Mouse (Mus musculus): ENCODE measurements around the gene Xdh. TPM values are rescaled to one million over a fixed set of nuclear protein-coding genes. Genes with fewer than 3 reads are reported as not detected.
"Not testable (repeated sequence)": the region's sequence is repeated elsewhere in the genome, so short reads cannot be mapped to it uniquely, and the experiment has no call there.

Gene Xdh
- polyA plus RNA-seq, 1 experiment: not detected

GRCm38 (mm10) chr17:73847399-73847798 is 102.6 kb downstream of the Xdh start:
- TF ChIP-seq CTCF (IDR thresholded peaks at IDR 0.05; ENCODE audit: low read depth, low read length) (no peak), EP300 (IDR thresholded peaks at IDR 0.05; ENCODE audit: insufficient read depth, low read depth, low read length) (no peak), POLR2A (IDR thresholded peaks at IDR 0.05; ENCODE audit: insufficient read depth, low read length) (no peak)
- Histone ChIP-seq H3K4me3 (ENCODE audit: low read depth, low read length) (no peak overlapping the region), H3K27ac (ENCODE audit: insufficient read depth, low read length) (no peak overlapping the region), H3K36me3 (ENCODE audit: control insufficient read depth, insufficient read depth, low read length, poor library complexity, severe bottlenecking) (no peaks in the 10 kb centered on the region), H3K9ac (ENCODE audit: low read depth, poor library complexity, severe bottlenecking) (no peak overlapping the region), H3K9me3 (replicated peaks; ENCODE audit: control insufficient read depth, insufficient read depth, low read length, poor library complexity, severe bottlenecking) (no peaks in the 10 kb centered on the region), H3K4me1 (ENCODE audit: control insufficient read depth, insufficient read depth, low read length) (no peaks in the 10 kb centered on the region), H3K27me3 (ENCODE audit: control insufficient read depth, insufficient read depth, low read length, poor library complexity, severe bottlenecking) (no peaks in the 10 kb centered on the region)

GRCm38 (mm10) chr17:73845632-73846031 is 104.4 kb downstream of the Xdh start:
- Histone ChIP-seq H3K27me3 (ENCODE audit: control insufficient read depth, insufficient read depth, low read length, poor library complexity, severe bottlenecking) (no peaks in the 10 kb centered on the region), H3K9me3 (replicated peaks; ENCODE audit: control insufficient read depth, insufficient read depth, low read length, poor library complexity, severe bottlenecking) (no peaks in the 10 kb centered on the region), H3K4me3 (ENCODE audit: low read depth, low read length) (no peak overlapping the region), H3K9ac (ENCODE audit: low read depth, poor library complexity, severe bottlenecking) (no peak overlapping the region), H3K4me1 (ENCODE audit: control insufficient read depth, insufficient read depth, low read length) (no peaks in the 10 kb centered on the region), H3K36me3 (ENCODE audit: control insufficient read depth, insufficient read depth, low read length, poor library complexity, severe bottlenecking) (no peaks in the 10 kb centered on the region), H3K27ac (ENCODE audit: insufficient read depth, low read length) (no peak overlapping the region)
- TF ChIP-seq CTCF (IDR thresholded peaks at IDR 0.05; ENCODE audit: low read depth, low read length): no peak
- TF ChIP-seq POLR2A (IDR thresholded peaks at IDR 0.05; ENCODE audit: insufficient read depth, low read length): no peak
- no peak for TF ChIP-seq EP300 (IDR thresholded peaks at IDR 0.05; ENCODE audit: insufficient read depth, low read depth, low read length)

GRCm38 (mm10) chr17:73842963-73843362 is 107.0 kb downstream of the Xdh start:
- no peak overlapping the region for H3K27ac ChIP-seq (ENCODE audit: insufficient read depth, low read length)
- H3K36me3 ChIP-seq (ENCODE audit: control insufficient read depth, insufficient read depth, low read length, poor library complexity, severe bottlenecking): no peaks in the 10 kb centered on the region
- no peak for TF ChIP-seq POLR2A (IDR thresholded peaks at IDR 0.05; ENCODE audit: insufficient read depth, low read length)
- TF ChIP-seq CTCF (IDR thresholded peaks at IDR 0.05; ENCODE audit: low read depth, low read length): no peak
- TF ChIP-seq EP300 (IDR thresholded peaks at IDR 0.05; ENCODE audit: insufficient read depth, low read depth, low read length): no peak
- no peaks in the 10 kb centered on the region for H3K4me1 ChIP-seq (ENCODE audit: control insufficient read depth, insufficient read depth, low read length)
- H3K27me3 ChIP-seq (ENCODE audit: control insufficient read depth, insufficient read depth, low read length, poor library complexity, severe bottlenecking): no peaks in the 10 kb centered on the region
- H3K9me3 ChIP-seq (replicated peaks; ENCODE audit: control insufficient read depth, insufficient read depth, low read length, poor library complexity, severe bottlenecking): no peaks in the 10 kb centered on the region
- no peak overlapping the region for H3K9ac ChIP-seq (ENCODE audit: low read depth, poor library complexity, severe bottlenecking)
- no peak overlapping the region for H3K4me3 ChIP-seq (ENCODE audit: low read depth, low read length)

- not testable (repeated sequence) for H3K36me3 ChIP-seq (ENCODE audit: control insufficient read depth, insufficient read depth, low read length, poor library complexity, severe bottlenecking); H3K9me3 ChIP-seq (replicated peaks; ENCODE audit: control insufficient read depth, insufficient read depth, low read length, poor library complexity, severe bottlenecking); H3K4me1 ChIP-seq (ENCODE audit: control insufficient read depth, insufficient read depth, low read length); H3K4me3 ChIP-seq (ENCODE audit: low read depth, low read length); H3K27me3 ChIP-seq (ENCODE audit: control insufficient read depth, insufficient read depth, low read length, poor library complexity, severe bottlenecking); H3K9ac ChIP-seq (ENCODE audit: low read depth, poor library complexity, severe bottlenecking); H3K27ac ChIP-seq (ENCODE audit: insufficient read depth, low read length)
These were observed 110.1 kb downstream of the Xdh start for GRCm38 (mm10) chr17:73839876-73840275.

GRCm38 (mm10) chr17:73839086-73839835 is 110.7 kb downstream of the Xdh start:
- Histone ChIP-seq H3K9me3 (replicated peaks; ENCODE audit: control insufficient read depth, insufficient read depth, low read length, poor library complexity, severe bottlenecking) (no peaks in the 10 kb centered on the region), H3K9ac (ENCODE audit: low read depth, poor library complexity, severe bottlenecking) (no peak overlapping the region)

GRCm38 (mm10) chr17:73837244-73837643 is 112.8 kb downstream of the Xdh start:
- no peak overlapping the region for H3K4me3 ChIP-seq (ENCODE audit: low read depth, low read length)
- TF ChIP-seq EP300 (IDR thresholded peaks at IDR 0.05; ENCODE audit: insufficient read depth, low read depth, low read length) (no peak), POLR2A (IDR thresholded peaks at IDR 0.05; ENCODE audit: insufficient read depth, low read length) (no peak), CTCF (IDR thresholded peaks at IDR 0.05; ENCODE audit: low read depth, low read length) (no peak)

More at GRCm38 (mm10) chr17:73839086-73839835, 110.7 kb downstream of the Xdh start:
- Histone ChIP-seq H3K4me3 (ENCODE audit: low read depth, low read length) (no peak overlapping the region), H3K36me3 (ENCODE audit: control insufficient read depth, insufficient read depth, low read length, poor library complexity, severe bottlenecking) (no peaks in the 10 kb centered on the region), H3K4me1 (ENCODE audit: control insufficient read depth, insufficient read depth, low read length) (no peaks in the 10 kb centered on the region), H3K27ac (ENCODE audit: insufficient read depth, low read length) (no peak overlapping the region), H3K27me3 (ENCODE audit: control insufficient read depth, insufficient read depth, low read length, poor library complexity, severe bottlenecking) (no peaks in the 10 kb centered on the region)
- no peak for TF ChIP-seq EP300 (IDR thresholded peaks at IDR 0.05; ENCODE audit: insufficient read depth, low read depth, low read length)
- TF ChIP-seq CTCF (IDR thresholded peaks at IDR 0.05; ENCODE audit: low read depth, low read length): no peak
- TF ChIP-seq POLR2A (IDR thresholded peaks at IDR 0.05; ENCODE audit: insufficient read depth, low read length): no peak

More at GRCm38 (mm10) chr17:73837244-73837643, 112.8 kb downstream of the Xdh start:
- Histone ChIP-seq H3K36me3 (ENCODE audit: control insufficient read depth, insufficient read depth, low read length, poor library complexity, severe bottlenecking) (no peaks in the 10 kb centered on the region), H3K27ac (ENCODE audit: insufficient read depth, low read length) (no peak overlapping the region), H3K4me1 (ENCODE audit: control insufficient read depth, insufficient read depth, low read length) (no peaks in the 10 kb centered on the region), H3K27me3 (ENCODE audit: control insufficient read depth, insufficient read depth, low read length, poor library complexity, severe bottlenecking) (no peaks in the 10 kb centered on the region), H3K9ac (ENCODE audit: low read depth, poor library complexity, severe bottlenecking) (no peak overlapping the region), H3K9me3 (replicated peaks; ENCODE audit: control insufficient read depth, insufficient read depth, low read length, poor library complexity, severe bottlenecking) (no peaks in the 10 kb centered on the region)
